Mouse (Mus musculus): Measurements from ENCODE around the gene 9530077C05Rik.

Gene 9530077C05Rik

DNA sequence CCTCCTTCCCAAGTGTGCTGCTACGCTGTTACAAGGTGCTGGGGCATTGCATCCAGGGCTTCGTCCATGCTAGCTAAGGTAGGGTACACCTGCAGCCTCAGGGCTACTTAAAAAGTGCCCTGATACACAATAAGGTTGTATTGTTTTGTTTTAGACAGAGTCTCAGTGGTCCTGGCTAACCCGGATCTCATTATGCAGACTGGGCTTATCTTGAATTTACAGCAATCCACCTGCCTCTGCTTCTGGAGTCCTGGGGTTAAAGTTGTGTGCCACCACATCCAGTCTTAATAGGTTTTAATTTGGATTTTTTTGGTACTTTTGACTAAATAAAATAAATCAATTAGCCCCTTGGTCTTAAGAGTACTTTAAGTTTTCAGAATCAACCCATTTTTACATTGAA is 8.6 kb downstream of the 9530077C05Rik start:
- 90% methylated on average over 3 of the region's 3 CpGs for WGBS

DNA sequence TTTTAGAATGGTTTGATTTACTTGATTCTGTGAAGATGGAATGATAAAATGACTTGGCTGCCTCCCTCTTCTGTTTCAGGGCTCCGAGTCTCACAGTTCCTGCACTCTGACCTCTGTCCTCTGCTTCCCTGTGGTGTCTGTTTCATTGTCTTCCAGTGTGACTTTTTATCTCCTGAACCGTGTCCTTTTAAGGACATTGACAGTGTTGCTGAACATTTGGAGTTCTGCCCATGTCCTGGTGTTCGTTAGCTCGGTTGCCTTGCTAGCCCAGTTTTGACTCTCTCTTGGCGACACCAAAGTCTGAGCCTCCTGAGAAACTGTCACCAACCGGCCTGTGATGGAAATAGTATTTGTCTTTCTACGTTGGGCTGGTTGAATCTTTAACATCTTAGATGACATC is 9.2 kb downstream of the 9530077C05Rik start:
- WGBS = 59% methylated on average over 7 of the region's 7 CpGs

DNA sequence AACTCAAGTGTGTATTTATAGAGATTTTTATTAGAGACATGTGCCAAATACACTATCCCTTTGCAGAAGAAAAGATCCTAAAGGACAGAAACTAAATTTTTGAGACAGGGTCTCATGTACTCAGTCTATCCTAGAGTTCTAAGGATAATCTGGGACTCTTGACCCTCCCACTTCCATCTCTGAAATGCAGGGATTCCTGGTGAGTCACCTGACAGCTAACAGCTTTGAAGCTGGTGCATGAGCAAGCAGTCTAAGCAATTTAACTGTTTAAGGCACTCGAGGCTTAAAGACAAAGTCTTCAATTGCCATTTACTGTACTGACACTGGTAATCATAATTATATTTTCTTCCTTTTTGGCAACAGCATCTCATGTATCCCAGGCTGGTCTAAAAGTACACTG is 11.2 kb downstream of the 9530077C05Rik start:
- 54% methylated on average over 1 of the region's 1 CpGs for WGBS

DNA sequence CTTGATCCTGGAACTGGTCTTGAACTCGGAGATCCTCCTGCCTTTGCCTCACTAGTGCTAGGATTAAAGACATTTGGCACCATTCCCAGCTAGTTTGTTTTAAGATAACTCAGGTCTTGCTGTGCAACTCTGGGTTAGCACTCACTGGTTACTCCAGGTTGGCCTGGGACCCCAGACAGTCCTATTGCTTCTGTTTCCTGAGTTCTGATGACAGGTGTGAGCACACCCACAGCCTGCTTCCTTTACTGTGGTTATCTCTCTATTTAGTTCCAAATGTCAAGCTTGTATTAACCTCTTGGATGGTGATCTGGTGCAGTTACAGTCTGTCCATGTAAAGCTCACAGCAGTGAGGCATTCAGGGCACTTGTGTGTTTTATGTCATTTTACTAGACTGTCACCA is 12.2 kb downstream of the 9530077C05Rik start:
- 90% methylated on average over 1 of the region's 1 CpGs for WGBS

DNA sequence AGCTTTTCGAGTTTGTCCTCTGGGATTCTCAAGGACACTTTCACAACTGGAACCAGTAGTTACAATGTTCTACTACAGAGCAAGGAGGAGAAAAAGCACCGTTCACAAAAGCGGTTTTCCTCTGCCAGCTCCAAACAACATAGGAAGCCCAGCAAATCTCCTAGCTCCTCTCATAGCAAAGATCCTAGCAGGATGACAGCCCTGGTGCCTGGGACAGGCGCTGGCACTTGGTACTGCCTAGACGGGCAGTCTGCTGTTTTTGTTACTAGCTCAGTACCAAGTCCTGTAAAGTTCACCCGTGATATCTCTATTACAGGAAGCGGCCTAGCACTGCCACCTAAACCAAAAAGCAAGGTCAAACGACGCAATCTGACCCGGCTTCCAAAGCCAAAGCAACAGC is 12.9 kb downstream of the 9530077C05Rik start:
- WGBS = 84% methylated on average over 10 of the region's 10 CpGs

DNA sequence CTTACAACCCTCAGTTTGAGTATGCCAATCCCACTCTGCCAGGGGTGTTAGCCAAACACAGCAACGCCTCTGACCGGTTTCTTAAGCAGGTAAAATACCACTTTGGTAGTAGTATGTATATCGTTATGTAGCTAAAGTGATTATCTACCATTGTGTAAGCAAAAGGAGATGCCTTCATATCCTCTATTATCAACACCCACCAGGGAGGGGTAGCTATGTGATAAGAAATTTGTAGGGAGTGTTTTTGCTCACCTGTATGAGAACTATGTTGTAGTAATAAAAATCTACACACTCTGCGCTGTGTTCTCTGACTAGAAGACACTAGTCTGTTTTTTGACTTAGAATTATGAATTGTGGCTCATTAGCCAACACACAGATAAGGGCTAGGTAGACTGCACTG is 13.4 kb downstream of the 9530077C05Rik start:
- WGBS = 98% methylated on average over 4 of the region's 4 CpGs

DNA sequence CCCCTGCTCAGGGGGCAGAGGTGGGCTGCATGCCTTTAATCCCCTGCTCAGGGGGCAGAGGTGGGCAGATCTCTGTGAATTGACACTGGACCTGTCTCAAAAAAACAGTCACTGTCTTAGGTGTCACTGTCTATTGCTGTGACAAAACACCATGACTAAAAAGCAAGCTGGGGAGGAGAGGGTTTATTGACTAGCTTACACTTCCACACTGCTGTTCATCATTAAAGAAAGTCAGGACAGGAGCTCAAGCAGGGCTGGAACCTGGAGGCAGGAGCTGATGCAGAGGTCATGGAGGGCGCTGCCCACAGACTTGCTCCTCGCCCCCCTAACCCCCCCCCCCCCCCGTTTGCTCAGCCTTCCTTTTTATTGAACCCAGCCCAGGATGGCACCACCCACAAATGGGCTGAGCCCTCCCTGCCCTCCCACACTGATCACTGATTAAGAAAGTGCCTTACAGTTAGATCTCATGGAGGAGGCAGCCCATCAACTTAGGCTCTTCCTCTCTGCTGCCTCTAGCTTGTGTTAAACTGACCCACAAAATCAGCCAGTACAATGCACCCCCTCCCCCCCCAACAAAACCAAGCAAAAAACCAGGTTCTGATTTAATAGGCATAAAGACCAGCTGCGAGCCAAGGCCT is 16.8 kb downstream of the 9530077C05Rik start:
- 64% methylated on average over 4 of the region's 4 CpGs for WGBS

DNA sequence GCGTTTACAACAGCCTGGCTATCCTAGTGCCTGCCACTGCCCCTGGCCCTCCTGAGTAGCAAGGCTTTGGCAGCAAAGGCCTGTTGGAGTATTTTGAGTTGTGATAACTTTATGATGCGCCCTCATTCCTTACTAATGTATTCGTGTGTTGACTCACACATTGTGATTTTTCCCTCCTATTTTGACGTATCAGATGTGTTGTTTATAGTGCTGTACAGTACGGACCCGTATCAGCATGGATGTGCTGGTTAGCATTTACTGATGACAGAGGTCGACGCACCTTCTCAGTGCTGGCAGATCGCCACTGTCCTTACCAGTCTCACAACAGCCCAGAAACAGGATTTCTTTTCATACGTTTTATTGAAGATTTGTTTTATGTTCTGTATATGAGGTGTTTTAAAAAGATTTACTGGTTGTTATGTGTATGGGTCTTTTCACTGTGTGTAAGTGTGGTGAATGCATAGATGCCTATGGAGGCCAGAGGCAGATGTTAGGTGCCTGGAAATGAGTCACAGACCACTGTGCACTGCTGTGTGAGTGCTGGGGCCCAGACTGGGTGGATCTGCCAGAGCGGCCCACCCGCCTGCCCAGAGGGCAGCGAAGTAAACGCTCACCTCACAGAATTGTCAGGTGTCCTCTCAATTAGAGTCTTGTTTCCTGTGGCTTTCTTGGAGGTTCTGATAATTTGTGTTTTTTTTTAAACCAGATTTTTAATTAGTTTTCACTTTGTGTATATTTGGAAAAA is 17.5 kb downstream of the 9530077C05Rik start:
- WGBS = 87% methylated on average over 14 of the region's 14 CpGs

DNA sequence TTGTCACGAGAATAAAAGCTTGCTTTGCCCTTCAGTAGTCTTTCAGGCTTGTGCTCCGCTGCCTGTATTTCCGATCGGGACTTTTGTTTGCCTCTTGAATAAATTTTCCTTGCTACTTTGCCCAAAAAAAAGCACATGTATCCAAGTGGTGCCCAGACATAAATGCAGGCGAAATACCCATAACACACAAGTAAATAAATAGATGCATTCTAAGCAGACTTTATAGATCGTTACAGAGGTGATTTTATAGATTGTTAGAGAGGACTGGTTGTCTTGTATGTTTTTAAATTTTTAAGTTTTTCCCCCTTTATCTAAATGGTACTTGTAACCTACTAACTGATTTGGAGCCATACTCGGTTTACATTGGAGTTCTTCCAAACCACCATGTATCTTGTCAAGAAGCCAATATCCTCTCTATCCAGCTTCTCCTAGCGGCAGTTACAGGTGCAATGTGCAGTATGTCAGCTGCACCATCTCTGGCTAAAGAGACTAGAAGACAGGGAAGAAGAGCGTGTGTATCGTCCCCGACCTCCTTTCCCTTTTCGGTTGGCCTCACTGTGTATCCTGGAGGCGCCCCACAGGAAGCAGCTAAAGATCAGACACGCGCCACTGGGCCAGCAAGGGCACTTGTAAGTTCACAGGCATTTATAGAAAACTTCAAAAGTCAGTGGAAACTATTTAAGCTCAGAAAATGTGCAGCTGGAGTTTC is 18.4 kb downstream of the 9530077C05Rik start:
- 42% methylated on average over 15 of the region's 15 CpGs for WGBS

DNA sequence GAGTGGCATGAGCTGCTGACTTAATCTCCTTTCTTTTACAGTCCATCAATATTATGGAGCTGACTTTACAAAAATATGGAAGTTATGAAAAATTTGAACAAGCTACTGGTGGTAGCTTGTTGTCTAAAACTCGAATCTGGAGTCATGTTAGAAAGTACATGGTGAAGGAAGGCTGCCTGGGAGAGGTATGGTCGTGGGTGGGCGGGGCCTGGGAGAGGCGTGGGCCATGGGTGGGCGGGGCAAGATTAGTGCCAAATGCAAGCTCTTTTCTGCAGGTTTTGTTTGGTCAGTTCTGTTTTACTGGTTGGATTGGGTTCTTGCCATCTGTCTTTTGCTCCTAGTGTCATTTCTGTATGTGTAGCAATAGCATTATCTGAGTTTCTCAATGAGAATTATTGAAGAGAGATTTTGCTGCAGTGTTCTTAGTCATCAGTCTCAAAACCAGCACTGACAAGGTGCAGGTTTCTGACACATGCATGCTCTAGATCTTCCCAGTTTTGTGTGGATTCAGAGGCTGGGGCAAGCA is 19.1 kb downstream of the 9530077C05Rik start:
- WGBS = 49% methylated on average over 5 of the region's 5 CpGs

DNA sequence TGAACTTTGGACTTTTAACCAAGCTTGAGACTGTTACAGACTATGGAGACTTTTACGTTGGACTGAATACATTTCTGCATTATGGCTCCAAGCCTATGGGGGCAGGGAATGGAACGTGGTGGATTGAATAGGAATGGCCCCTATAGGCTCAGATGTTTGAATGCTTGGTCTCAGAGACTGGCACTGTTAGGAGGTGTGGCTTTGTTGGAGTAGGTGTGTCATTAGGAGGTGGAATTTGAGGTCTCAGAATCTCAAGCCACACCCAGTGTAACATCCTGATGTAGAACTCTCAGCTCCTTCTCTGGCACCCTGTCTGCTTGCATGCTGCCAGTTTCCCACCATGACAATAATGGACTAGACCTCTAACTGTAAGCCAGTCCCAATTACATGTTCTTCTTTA is 21.9 kb downstream of the 9530077C05Rik start:
- WGBS = 77% methylated on average over 2 of the region's 2 CpGs

DNA sequence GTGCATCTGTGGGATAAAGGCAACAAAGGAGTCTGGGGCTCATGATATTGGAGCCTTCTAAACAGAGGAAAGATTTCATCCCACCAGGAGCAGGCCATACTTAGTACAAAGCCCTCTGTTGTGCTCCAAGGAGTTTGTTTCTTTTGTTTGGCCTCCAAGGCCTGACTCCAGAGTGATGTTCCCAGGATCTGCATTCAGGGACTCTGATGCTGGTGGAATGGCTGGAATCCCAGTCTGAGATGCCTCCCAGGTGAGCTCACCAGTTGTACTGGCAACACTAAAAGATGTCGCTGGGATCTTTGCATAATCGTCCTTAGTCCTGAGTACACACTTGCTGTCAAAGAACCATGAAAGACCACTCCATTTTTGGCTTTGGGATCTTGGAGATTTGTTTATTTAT is 22.8 kb downstream of the 9530077C05Rik start:
- 89% methylated on average over 2 of the region's 2 CpGs for WGBS

DNA sequence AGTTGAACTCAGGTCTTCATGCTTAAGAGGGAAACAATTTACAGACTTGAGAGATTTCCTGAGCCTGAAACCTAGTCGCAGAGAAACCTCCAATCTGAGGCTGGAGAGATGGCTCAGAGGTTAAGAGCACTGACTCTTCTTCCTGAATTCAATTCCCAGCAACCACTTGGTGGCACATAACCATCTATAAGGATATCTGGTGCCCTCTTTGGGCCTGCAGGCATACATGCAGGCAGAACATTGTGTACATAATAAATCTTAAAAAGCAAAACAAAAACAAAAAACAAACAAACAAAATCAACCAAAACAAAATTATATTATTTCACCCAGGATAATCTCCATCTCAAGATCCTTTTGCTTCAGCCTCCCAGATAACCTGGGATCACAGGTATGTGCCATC is 27.5 kb downstream of the 9530077C05Rik start:
- WGBS = 84% methylated on average over 1 of the region's 1 CpGs

DNA sequence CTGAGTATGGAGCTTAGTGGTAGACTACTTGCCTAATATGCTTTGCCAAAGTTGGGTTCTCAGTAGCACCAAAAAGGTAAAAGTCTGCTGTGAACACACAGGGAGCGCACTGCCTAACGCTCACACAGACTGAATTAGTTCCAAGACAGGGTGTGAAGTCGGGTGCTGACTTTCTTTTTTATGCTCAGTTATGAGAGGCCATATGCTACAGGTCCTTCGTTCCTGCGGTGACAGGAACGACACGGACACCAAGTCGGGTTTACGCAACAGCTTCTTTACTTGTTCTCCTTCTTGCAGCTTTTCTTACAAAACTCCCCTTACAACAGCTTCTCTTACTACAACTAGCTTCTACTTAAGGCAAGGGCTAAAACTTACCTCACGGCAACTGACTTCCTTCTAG is 31.8 kb downstream of the 9530077C05Rik start:
- WGBS = 65% methylated on average over 10 of the region's 10 CpGs

DNA sequence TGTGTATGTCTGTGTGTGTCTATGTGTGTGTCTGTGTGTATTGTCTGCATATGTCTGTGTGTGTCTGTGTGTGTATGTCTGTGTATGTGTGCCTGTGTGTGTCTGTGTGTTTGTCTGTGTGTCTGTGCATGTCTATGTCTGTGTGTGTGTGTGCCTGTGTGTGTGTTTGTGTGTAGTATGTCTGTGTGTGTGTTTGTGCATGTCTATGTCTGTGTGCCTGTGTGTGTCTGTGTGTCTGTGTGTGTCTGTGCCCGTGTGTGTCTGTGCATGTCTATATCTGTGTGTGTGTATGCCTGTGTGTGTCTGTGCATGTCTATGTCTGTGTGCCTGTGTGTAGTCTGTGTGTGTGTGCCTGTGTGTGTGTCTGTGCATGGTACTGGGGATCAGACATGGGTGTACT is 33.8 kb downstream of the 9530077C05Rik start:
- 96% methylated on average over 1 of the region's 1 CpGs for WGBS

DNA sequence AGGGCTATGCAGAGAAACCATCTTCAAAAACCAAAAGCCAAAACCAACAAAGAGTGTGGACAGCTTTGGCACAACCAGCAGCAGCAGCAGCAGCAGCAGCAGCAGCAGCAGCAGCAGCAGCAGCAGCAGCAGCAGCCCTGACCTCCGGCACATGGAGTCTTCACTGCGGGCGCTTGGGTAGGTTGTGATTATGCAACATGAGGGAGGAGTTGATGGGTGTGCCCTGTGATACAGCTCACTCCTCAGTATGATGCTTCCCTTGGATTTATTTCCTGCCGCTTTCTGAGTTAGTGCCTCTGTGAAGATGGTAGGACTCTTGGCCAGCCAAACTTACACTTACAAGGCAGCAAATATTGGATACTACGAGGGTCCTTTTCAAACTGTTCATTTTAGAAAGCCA is 35.9 kb downstream of the 9530077C05Rik start:
- 77% methylated on average over 5 of the region's 5 CpGs for WGBS

DNA sequence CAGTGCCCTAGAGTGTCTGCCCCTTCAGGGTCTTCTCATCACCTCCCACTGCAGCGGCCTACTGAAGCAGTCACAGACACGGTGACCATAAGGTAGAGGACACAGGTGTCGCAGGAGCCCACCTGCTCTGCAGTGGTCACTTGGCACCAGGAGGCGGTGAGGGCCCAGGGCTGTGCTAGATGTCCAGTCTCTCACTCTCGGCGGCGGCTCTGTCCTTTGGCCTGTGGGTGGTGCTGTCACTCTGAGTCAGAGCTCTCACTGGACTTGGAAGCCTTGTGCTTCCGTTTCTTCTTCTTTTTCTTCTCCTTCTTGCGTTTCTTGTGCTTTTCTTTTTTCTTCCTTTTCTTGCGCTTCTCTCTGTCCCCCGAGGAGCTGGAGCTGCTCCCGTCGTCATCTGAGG is 37.1 kb downstream of the 9530077C05Rik start:
- WGBS = 67% methylated on average over 13 of the region's 13 CpGs

DNA sequence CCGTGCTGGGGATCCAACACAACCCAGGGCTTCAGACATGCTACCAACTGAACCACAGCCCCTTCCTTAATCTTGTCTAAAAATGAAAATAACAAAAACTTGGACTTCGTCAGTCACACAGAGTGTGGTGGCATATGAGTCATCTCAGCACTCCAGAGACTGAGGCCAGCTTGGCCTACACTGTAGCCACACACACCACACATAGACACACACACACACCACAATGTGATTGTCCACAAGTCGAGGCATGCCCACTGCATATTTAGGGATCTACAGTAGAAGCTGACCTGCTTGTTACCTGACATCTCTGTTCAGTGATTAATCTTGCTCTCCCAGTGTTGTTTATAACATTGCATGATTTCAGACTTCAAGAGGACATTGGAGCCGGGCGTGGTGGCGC is 37.9 kb downstream of the 9530077C05Rik start:
- 77% methylated on average over 6 of the region's 6 CpGs for WGBS

DNA sequence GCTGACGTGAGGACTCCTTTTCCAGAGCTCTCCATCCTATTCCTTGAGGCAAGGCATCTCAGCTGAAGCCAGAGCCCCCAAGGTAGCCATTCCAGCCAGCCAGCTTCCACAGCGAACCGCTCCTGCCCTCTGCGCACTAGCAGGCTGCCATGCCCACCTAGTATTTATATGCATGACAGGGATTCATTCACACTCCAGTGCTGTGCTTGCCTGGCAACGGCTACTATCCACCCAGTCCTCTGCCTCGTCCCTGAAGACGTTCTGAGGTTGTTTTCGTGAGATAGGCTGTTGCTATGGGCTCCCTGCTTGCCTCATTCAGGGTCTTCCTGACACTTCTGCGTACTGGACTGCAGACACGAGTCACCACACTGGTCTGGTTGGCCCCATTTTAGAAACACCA is 41.4 kb downstream of the 9530077C05Rik start:
- WGBS = 58% methylated on average over 10 of the region's 10 CpGs

DNA sequence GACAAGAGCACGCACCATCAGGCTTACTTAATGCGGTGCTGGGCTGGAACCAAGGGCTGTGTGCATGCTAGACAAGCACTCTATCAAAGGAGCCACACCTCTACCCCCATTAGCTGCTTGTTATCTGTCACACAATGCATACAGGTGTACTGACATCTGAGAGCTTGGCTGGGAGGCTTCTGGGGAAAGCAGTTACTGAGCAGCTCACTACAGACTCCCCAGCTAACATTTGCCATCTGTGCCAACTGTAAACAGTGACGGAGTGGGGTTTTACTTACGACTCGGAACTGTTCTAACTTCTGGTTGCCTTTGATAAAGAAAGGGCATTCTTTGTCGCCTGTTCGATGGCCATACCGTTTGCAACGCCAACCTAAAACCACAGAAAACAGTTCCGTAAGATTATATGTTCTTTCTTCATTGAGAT is 42.2 kb downstream of the 9530077C05Rik start:
- 72% methylated on average over 10 of the region's 10 CpGs for WGBS

DNA sequence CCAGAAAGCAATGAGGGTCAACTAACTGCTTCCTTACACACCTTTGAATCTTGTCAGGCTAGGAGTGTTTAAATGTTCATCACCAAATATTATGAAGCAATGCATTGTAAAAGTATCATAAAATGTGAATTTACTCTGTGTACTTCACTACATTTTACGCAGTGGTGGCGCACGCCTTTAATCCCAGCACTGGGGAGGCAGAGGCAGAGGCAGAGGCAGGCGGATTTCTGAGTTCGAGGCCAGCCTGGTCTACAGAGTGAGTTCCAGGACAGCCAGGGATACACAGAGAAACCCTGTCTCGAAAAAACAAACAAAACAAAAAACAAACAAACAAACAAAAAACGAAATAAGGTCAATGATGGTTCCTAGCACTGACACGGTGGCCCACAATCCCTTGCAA is 42.7 kb downstream of the 9530077C05Rik start, which contains the start of gene Gm17545:
Gene Gm17545, plus strand, starts transcription at position 301 of the 400 bp plus-strand sequence.
- WGBS = 95% methylated on average over 8 of the region's 8 CpGs

DNA sequence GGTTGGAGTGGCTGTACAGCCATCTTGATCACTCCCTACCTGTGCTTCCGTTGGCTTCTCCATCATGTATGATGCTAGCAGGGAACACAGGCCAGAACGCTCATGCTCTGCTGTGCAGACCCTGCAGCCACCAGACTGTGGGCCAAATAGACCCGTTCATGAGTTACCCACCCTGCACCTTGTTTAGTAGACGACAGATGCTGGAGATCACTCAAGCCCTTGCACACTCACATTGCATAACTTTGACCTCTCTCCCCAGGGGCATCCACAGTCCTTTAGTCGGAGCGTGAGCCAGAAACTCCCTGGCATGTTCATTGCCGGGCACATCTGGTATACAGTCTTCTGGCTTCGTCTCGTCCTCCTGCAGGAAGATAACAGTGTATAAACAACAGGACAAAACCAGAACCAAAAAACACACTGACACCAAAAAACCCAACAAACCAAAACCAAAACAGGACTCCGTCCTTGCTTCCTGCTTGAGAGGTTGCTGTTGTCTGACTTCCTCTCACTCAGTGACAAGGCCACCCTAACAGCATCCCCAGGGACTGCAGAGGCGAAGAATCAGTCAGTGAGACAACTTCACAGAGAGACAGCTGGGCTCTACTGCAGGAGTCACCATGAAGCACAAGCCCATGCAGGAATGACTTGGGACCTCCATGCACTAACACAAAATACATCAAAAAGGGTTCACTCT is 46.0 kb downstream of the 9530077C05Rik start:
- 82% methylated on average over 11 of the region's 11 CpGs for WGBS
